ENCODE assay signal across 10 mouse cellular contexts in genomic region chr16:35061017-35061416, GRCm38 (mm10). TPM values are rescaled to one million over a fixed set of nuclear protein-coding genes. Genes with fewer than 3 reads are reported as not detected.
A peak's percentile ranks its signal among the peaks of the same experiment; 100 is the strongest.
DNase-seq lines count a peak whose midpoint lies in the region; ATAC-seq and TF ChIP-seq lines count a peak whose summit lies in the region.
"Had no signal": no experiment of that assay in that cellular context is flagged by ENCODE, and none has a peak within 500 bp of the region (broad histone marks: within the 10 kb centered on the region; RNA-seq: fewer than 3 reads in every experiment).

No protein-coding gene starts in this region.

- no peaks in the 10 kb centered on the region for H3K4me1 ChIP-seq in lung, postnatal 0 days (ENCODE audit: insufficient read depth, low read depth, low read length)
- peaks cover 4% of the 10 kb centered on the region; the same call in 1 of the 2 replicates for H3K4me1 ChIP-seq in cortical plate, adult 2 months (ENCODE audit: control insufficient read depth, insufficient read depth, low read length)

- no peaks in the 10 kb centered on the region for H3K36me3 ChIP-seq in lung, postnatal 0 days (ENCODE audit: insufficient read depth, low read length)

- H3K27me3 ChIP-seq in lung, postnatal 0 days (replicated peaks; ENCODE audit: insufficient read depth, low read length), result no peaks in the 10 kb centered on the region

- H3K27ac ChIP-seq in lung, postnatal 0 days (ENCODE audit: low read length), result no peak overlapping the region
- H3K27ac ChIP-seq in cortical plate, adult 2 months (ENCODE audit: insufficient read depth, low read length), result no peak overlapping the region
- H3K27ac ChIP-seq: macrophage had no signal

- H3K4me2 ChIP-seq in lung, postnatal 0 days (replicated peaks; ENCODE audit: low read depth, low read length), result no peak overlapping the region

- 59% methylated on average over 2 of the region's 2 CpGs for WGBS in lung, postnatal 0 days

- peak; percentile 61 for TF ChIP-seq CTCF in lung, postnatal 0 days (IDR thresholded peaks at IDR 0.05)
- peak; percentile 54 for TF ChIP-seq CTCF in cortical plate, adult 2 months (IDR thresholded peaks at IDR 0.05; ENCODE audit: extremely low read depth, insufficient read depth, low read length)

- DNase-seq in heart, postnatal 14 days, result peak; percentile 25 to 46
- no peak for DNase-seq in heart, adult 8-10 months (ENCODE audit: low spot score)
- peak; percentile 13 for DNase-seq in lung, postnatal 0 days (ENCODE audit: low spot score)
- no peak for DNase-seq in lung, adult 18-20 months
- DNase-seq in lung, postnatal 14 days, result peak; percentile 40
- DNase-seq in gastrocnemius, adult 18-20 months (ENCODE audit: low spot score), result no peak
- DNase-seq: spleen, adult 18-20 months had no signal

- intact Hi-C loops in heart, postnatal 14 days (cut with DNase I), result loop anchor here (2.0 kb wide), 1 partner anchor 210 kb away; no protein-coding TSS in a partner anchor

- no peak for TF ChIP-seq POLR2A in cortical plate, adult 2 months (IDR thresholded peaks at IDR 0.05; ENCODE audit: extremely low read depth, insufficient read depth, low read length)

- no peak for ATAC-seq in lung, postnatal 0 days
- no peak for ATAC-seq in granulocyte monocyte progenitor cell, adult 5-6 weeks (replicated peaks; ENCODE audit: poor library complexity, severe bottlenecking)

- no peak overlapping the region for H3K4me3 ChIP-seq in lung, postnatal 0 days (ENCODE audit: low read depth, low read length)
- no peak overlapping the region for H3K4me3 ChIP-seq in cortical plate, adult 2 months (ENCODE audit: insufficient read depth, low read length)

- no peaks in the 10 kb centered on the region for H3K9me3 ChIP-seq in lung, postnatal 0 days (ENCODE audit: low read length)

- TF ChIP-seq EP300 in lung, postnatal 0 days (IDR thresholded peaks at IDR 0.05), result no peak

- no peak overlapping the region for H3K9ac ChIP-seq in lung, postnatal 0 days (replicated peaks; ENCODE audit: low read depth)

RNA-seq across cellular contexts. Expression of gene Hacd2, which starts 38.8 kb away (rescaled TPM):
- 1 to 10 TPM; 8.3 to 8.5 TPM for total RNA-seq in heart, postnatal 14 days (2021)
- total RNA-seq in heart, adult 8-10 months (2022), result 1 to 10 TPM; 5.2 to 9.7 (median 8.3) TPM
- 60.8 and 67.1 TPM in 2 replicates for polyA plus RNA-seq in lung, postnatal 0 days (2015; fragmentation: Nextera tagmentation; extraction: Ambion mirVana)
- 38.2 and 42.7 TPM in 2 replicates for polyA plus RNA-seq in cortical plate, adult 2 months (2012; rRNA removed)
- 28.6 and 28.8 TPM in 2 replicates for total RNA-seq in granulocyte monocyte progenitor cell, adult 5-6 weeks (2014; fragmentation: Nextera tagmentation)
- 8.7 and 9.6 TPM in 2 replicates for total RNA-seq in granulocyte monocyte progenitor cell, adult 5-6 weeks (2017)
- total RNA-seq in gastrocnemius, adult 18-20 months (2021), result 1 to 10 TPM; 1.9 to 2.1 TPM

Comparison
In these comparisons a context has a peak if more than half of its experiments do, and no peak if none do; other contexts are left out.
1. DNase-seq: peak in heart, postnatal 14 days (2 of 2), lung, postnatal 0 days (single experiment) and lung, postnatal 14 days (single experiment); none in heart, adult 8-10 months (single experiment), lung, adult 18-20 months (0 of 2) and gastrocnemius, adult 18-20 months (single experiment).